Mouse (Mus musculus) stomach, postnatal 0 days (tissue): ENCODE data around the gene Tmem108. TPM values are rescaled to one million over a fixed set of nuclear protein-coding genes. Genes with fewer than 3 reads are reported as not detected.

Experiments used
- ATAC-seq: fragments of 200-750 bp; cut with Nextera tagmentation; 2 replicates; pipeline ENCODE4 v1.8.0; 2017; ENCODE audit not compliant: low FRiP score, low TSS enrichment
- DNase-seq: peaks from one replicate; pipeline ENCODE4 v3.0.0-alpha.2; 2016; ENCODE audit warnings: low spot score
- H3K27ac ChIP-seq: fragments of 300-500 bp; sonication (generic); replicated peaks from 2 replicates; pipeline ENCODE4 v1.5.1; 2014; ENCODE audit warnings: mild to moderate bottlenecking, control low read depth
- H3K27me3 ChIP-seq: fragments of 300-500 bp; sonication (generic); 2 replicates; pipeline ENCODE4 v1.6.1; 2014; ENCODE audit warnings: low read length; ENCODE audit not compliant: control insufficient read depth, insufficient read depth
- H3K36me3 ChIP-seq: fragments of 300-500 bp; sonication (generic); 2 replicates; pipeline ENCODE4 v1.6.1; 2014; ENCODE audit warnings: low read length, mixed read lengths; ENCODE audit not compliant: control insufficient read depth, insufficient read depth
- H3K4me1 ChIP-seq: fragments of 300-500 bp; sonication (generic); replicated peaks from 2 replicates; pipeline ENCODE4 v1.6.1; 2014; ENCODE audit warnings: antibody characterized with exemption; ENCODE audit not compliant: control insufficient read depth, insufficient read depth
- H3K4me2 ChIP-seq: fragments of 300-500 bp; sonication (generic); replicated peaks from 2 replicates; pipeline ENCODE4 v1.6.1; 2014; ENCODE audit warnings: low read depth, mild to moderate bottlenecking, control low read depth, moderate library complexity
- H3K4me3 ChIP-seq: fragments of 300-500 bp; sonication (generic); 2 replicates; pipeline ENCODE4 v1.5.1; 2014; ENCODE audit warnings: low read depth, low read length, control low read depth
- H3K9ac ChIP-seq: fragments of 300-500 bp; sonication (generic); 2 replicates; pipeline ENCODE4 v1.6.1; 2014; ENCODE audit warnings: mild to moderate bottlenecking, low read length, control low read depth, mixed read lengths
- H3K9me3 ChIP-seq: fragments of 300-500 bp; sonication (generic); 2 replicates; pipeline ENCODE4 v1.6.1; 2016; ENCODE audit warnings: low read length; ENCODE audit not compliant: control insufficient read depth
- CTCF ChIP-seq: IDR thresholded peaks from 2 replicates; pipeline ENCODE4 v1.5.1; 2016; ENCODE audit warnings: antibody characterized with exemption, low read depth, mild to moderate bottlenecking, moderate library complexity
- EP300 ChIP-seq: optimal IDR thresholded peaks from 2 replicates; pipeline ENCODE3; 2016; ENCODE audit warnings: antibody characterized with exemption
- WGBS: fragments of 180-500 bp; shearing (Covaris S2); extraction: QIAGEN DNeasy Blood & Tissue Kit; methylation state at CpG from one replicate; pipeline ENCODE4 v1.1.7; 2014; 5-methylcytosine and 5-hydroxymethylcytosine counted together
- polyA plus RNA-seq: library from polyadenylated mRNA; unstranded; fragments of >200 nt; fragmentation: Nextera tagmentation; extraction: Ambion mirVana; gene quantifications from 2 replicates; pipeline ENCODE4 v1.2.1, GENCODE M21; 2015

Gene Tmem108
- polyA plus RNA-seq, 1 experiment from 2014 or later, result 4.2 TPM

DNA sequence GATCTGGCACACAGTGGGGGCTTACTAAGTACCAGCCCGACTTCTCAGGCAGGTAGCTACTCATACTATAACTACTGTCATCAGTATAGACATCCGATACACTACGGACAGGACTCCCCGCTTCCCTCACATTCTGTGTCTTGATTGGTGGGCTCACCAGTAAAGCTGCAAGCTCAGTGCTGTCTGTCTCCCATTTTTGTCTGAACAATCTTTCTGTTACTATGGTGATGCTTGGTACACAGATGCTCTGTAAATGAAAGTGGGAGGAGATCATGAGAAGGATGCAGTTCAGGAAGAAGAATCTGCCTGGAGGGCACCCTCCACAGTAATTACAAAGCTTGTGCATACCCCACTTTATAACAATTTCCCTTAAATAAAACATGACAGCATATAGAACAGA, 176.8 kb downstream of the Tmem108 start:
- TF ChIP-seq EP300 (no peak), CTCF (no peak)
- WGBS, result 88% methylated on average over 4 of the region's 4 CpGs
- Histone ChIP-seq H3K4me1 (no peaks in the 10 kb centered on the region), H3K36me3 (no peaks in the 10 kb centered on the region), H3K9me3 (no peaks in the 10 kb centered on the region), H3K27me3 (no peaks in the 10 kb centered on the region), H3K4me2 (no peak overlapping the region), H3K27ac (no peak overlapping the region), H3K4me3 (no peak overlapping the region), H3K9ac (no peak overlapping the region)
- DNase-seq, result no peak
- no peak for ATAC-seq

DNA sequence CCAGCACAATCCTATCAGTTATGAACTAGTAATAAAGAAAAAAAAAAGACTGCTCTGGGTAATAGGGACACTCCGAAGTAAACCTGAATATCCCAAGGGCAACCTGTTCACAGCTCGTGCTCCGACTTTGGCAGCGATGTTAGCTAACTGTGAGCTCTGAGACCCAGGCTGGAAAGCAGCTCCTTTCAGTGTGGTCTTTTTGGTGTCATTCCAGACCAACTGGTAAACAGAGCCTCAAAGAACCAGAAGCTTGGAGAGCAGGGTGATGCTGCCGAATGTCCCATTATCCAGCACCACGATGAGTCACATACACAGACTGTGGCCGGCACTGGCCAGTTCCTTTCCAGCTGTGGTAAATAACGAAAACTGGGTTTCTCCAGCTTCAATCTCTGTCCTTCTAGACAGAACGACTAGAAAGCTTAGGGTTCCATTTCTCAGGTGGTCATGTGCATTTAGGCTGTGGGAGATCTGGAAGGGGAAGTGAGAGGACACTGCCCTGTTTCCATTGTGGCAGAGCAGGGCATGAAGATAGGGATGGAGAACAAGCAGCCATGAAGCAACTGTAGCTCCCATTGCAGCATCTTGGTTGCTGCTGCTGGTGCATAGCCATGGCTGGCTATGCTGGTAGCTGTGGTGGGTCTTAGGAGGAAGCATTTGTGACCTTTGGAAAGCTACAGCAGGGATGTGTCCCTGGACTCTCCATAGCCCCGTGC, 179.2 kb downstream of the Tmem108 start:
- WGBS, result 88% methylated on average over 10 of the region's 10 CpGs
- H3K9me3 ChIP-seq, result no peaks in the 10 kb centered on the region
- DNase-seq (no peak), ATAC-seq (no peak)
- H3K27me3 ChIP-seq, result no peaks in the 10 kb centered on the region
- no peak overlapping the region for H3K9ac ChIP-seq
- no peaks in the 10 kb centered on the region for H3K4me1 ChIP-seq
- no peak overlapping the region for H3K27ac ChIP-seq
- no peak overlapping the region for H3K4me3 ChIP-seq
- no peak for TF ChIP-seq CTCF
- TF ChIP-seq EP300, result no peak
- H3K4me2 ChIP-seq, result no peak overlapping the region
- no peaks in the 10 kb centered on the region for H3K36me3 ChIP-seq

DNA sequence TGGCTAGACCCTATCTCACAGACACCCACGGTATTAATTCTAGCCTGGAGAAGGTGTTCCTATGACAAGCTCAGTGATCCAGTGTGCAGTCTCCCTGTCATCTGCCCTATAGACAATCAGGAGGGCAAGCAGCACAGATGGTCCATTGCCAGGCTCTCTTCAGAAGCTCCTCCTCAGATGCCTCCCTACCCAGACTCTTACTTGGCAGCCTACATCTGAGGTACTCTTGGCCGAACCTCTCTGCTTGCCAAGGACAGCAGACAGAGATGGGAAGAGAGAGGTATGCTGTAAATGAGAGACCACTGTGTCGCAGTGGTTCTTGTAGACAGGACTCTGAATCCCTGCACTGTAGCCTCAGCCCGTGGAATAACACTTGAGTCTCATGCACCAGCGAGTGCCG, 181.0 kb downstream of the Tmem108 start:
- ATAC-seq, result no peak

DNA sequence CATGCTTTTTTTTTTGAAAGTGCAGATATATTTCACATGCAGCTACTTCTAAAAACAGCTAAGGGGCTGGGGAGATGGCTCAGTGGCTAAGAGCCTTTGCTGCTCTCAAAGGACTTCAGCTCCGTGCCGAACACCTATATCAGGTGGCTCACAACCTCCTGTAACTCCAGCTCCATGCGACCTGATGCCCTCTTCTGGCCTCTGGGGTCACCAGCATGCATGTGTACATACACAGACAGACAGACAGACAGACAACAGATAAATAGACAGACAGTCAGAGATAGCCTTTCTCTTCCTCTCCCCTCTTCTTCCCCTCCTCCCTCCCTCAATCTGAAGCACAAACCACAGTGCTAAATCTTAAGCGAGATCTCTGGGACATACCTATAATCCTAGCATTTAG, 181.5 kb downstream of the Tmem108 start:
- Histone ChIP-seq H3K36me3 (no peaks in the 10 kb centered on the region), H3K9me3 (no peaks in the 10 kb centered on the region), H3K4me2 (no peak overlapping the region), H3K4me1 (no peaks in the 10 kb centered on the region), H3K9ac (no peak overlapping the region), H3K27ac (no peak overlapping the region), H3K4me3 (no peak overlapping the region), H3K27me3 (no peaks in the 10 kb centered on the region)
- 93% methylated on average over 4 of the region's 4 CpGs for WGBS
- no peak for ATAC-seq
- TF ChIP-seq EP300 (no peak), CTCF (no peak)
- no peak for DNase-seq

More for the DNA sequence above, 181.0 kb downstream of the Tmem108 start:
- Histone ChIP-seq H3K9me3 (no peaks in the 10 kb centered on the region), H3K4me3 (no peak overlapping the region), H3K27ac (no peak overlapping the region), H3K9ac (no peak overlapping the region), H3K27me3 (no peaks in the 10 kb centered on the region), H3K4me2 (no peak overlapping the region), H3K36me3 (no peaks in the 10 kb centered on the region), H3K4me1 (no peaks in the 10 kb centered on the region)
- TF ChIP-seq CTCF (no peak), EP300 (no peak)
- 93% methylated on average over 6 of the region's 6 CpGs for WGBS
- no peak for DNase-seq

DNA sequence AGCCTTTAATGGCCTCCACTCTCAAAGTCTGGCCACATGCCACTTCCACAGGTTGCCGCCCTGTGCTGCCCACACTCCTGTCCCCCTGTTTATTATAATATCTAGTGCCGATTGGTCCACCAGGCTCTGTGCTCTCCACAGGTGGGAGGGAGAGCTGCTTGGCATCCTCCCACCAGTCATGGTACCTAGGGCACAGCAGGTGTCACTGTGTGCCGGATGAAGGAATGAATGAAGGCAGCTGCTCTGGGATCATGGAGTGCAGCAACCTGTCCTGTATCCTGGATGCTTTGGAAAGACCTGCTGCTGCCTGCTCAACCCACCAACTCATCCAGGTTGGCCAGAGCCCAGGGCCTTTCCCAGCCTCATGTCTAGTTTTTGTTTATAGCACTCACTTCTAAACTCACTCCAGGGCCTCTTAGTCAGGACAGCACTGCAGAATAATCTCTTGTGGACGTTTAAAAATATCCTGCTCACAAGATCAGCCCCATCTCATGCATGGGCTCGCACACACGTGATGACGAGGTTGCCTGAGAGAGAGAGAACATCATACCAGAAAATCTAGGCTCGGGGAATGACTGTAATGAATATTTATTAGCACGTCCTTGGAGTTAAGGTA, 182.1 kb downstream of the Tmem108 start:
- H3K27me3 ChIP-seq, result no peaks in the 10 kb centered on the region
- no peaks in the 10 kb centered on the region for H3K36me3 ChIP-seq
- no peak for ATAC-seq
- WGBS, result 76% methylated on average over 9 of the region's 9 CpGs
- no peak overlapping the region for H3K27ac ChIP-seq
- no peak for DNase-seq
- no peak overlapping the region for H3K4me3 ChIP-seq
- no peak overlapping the region for H3K9ac ChIP-seq
- no peak for TF ChIP-seq CTCF
- no peak for TF ChIP-seq EP300
- no peaks in the 10 kb centered on the region for H3K4me1 ChIP-seq
- no peak overlapping the region for H3K4me2 ChIP-seq
- H3K9me3 ChIP-seq, result no peaks in the 10 kb centered on the region

DNA sequence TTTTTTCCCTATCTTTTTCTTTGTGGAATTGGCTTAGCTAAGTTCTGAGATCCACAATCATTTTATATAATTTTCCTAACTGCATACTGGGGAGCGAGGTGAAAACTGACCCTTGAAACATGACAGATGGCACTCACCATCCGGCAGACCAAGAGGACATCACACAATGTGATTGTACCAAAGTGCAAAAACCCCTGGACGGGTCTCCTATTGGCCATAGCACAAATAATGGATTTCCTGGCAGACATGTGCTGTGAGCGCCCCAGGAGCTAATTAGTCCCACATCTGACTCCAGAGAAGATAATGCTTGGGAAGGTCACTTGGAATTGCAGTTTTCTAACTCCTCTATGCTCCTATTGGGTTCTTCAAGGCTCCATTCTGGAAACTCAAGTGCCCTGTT, 183.9 kb downstream of the Tmem108 start:
- Histone ChIP-seq H3K9me3 (no peaks in the 10 kb centered on the region), H3K9ac (no peak overlapping the region), H3K4me3 (no peak overlapping the region), H3K36me3 (no peaks in the 10 kb centered on the region), H3K4me1 (no peaks in the 10 kb centered on the region), H3K27me3 (no peaks in the 10 kb centered on the region), H3K4me2 (no peak overlapping the region), H3K27ac (no peak overlapping the region)
- no peak for ATAC-seq
- WGBS, result 72% methylated on average over 4 of the region's 4 CpGs
- DNase-seq, result no peak
- TF ChIP-seq CTCF (no peak), EP300 (no peak)
